Mouse (Mus musculus): ENCODE results near the gene Arhgef17.

GRCm38 (mm10) chr7:100842175-100842574, 89.7 kb downstream of the Arhgef17 start:
- no peak for TF ChIP-seq CTCF (conservative IDR thresholded peaks at IDR 0.05; ENCODE audit: low read length)
- TF ChIP-seq POU5F1 (IDR thresholded peaks at IDR 0.05; ENCODE audit: borderline replicate concordance, low read length): no peak
- no peak for TF ChIP-seq NANOG (IDR thresholded peaks at IDR 0.05; ENCODE audit: borderline replicate concordance, low read length)

Measured in E14TG2a.4 (cell line).